Mouse (Mus musculus) lung, embryonic 15.5 days (tissue): ENCODE measurements around the gene Bola1. TPM values are rescaled to one million over a fixed set of nuclear protein-coding genes. Genes with fewer than 3 reads are reported as not detected.
A peak's percentile ranks its signal among the peaks of the same experiment; 100 is the strongest.
"Not testable (repeated sequence)": the region's sequence is repeated elsewhere in the genome, so short reads cannot be mapped to it uniquely, and the experiment has no call there.

ENCODE experiments used
- ATAC-seq: fragments of 200-750 bp; cut with Nextera tagmentation; 2 replicates; pipeline ENCODE4 v1.8.0; 2017; ENCODE audit warnings: moderate number of reproducible peaks, borderline replicate concordance; ENCODE audit not compliant: low FRiP score, low TSS enrichment; ENCODE audit errors: extremely low read depth
- H3K27ac ChIP-seq: fragments of 300-500 bp; sonication (generic); 2 replicates; pipeline ENCODE4 v1.5.1; 2015; ENCODE audit warnings: moderate library complexity, mild to moderate bottlenecking, inconsistent platforms
- H3K27me3 ChIP-seq: fragments of 300-500 bp; sonication (generic); 2 replicates; pipeline ENCODE4 v1.6.1; 2015; ENCODE audit warnings: inconsistent platforms
- H3K36me3 ChIP-seq: fragments of 300-500 bp; sonication (generic); 2 replicates; pipeline ENCODE4 v1.6.1; 2015; ENCODE audit warnings: inconsistent platforms
- H3K4me1 ChIP-seq: fragments of 300-500 bp; sonication (generic); 2 replicates; pipeline ENCODE4 v1.6.1; 2015; ENCODE audit warnings: inconsistent platforms
- H3K4me2 ChIP-seq: fragments of 300-500 bp; sonication (generic); 2 replicates; pipeline ENCODE4 v1.6.1; 2015; ENCODE audit warnings: inconsistent platforms, mild to moderate bottlenecking, moderate library complexity
- H3K4me3 ChIP-seq: fragments of 300-500 bp; sonication (generic); 2 replicates; pipeline ENCODE4 v1.5.1; 2015; ENCODE audit warnings: mild to moderate bottlenecking, inconsistent platforms
- H3K9ac ChIP-seq: fragments of 300-500 bp; sonication (generic); 2 replicates; pipeline ENCODE4 v1.6.1; 2015; ENCODE audit warnings: inconsistent platforms
- H3K9me3 ChIP-seq: fragments of 300-500 bp; sonication (generic); 2 replicates; pipeline ENCODE4 v1.6.1; 2016; ENCODE audit warnings: inconsistent platforms
- WGBS: fragments of 180-500 bp; shearing (Covaris S2); methylation state at CpG from one replicate; pipeline ENCODE4 v1.1.7; 2015; 5-methylcytosine and 5-hydroxymethylcytosine counted together
- polyA plus RNA-seq: library from polyadenylated mRNA; unstranded; fragments of >200 nt; fragmentation: Nextera tagmentation; extraction: Ambion mirVana; gene quantifications from 2 replicates; pipeline ENCODE4 v1.2.1, GENCODE M21; 2015

Gene Bola1
- polyA plus RNA-seq, 1 experiment from 2014 or later = 56.8 TPM

- no peak overlapping the region for H3K4me2 ChIP-seq
- no peaks in the 10 kb centered on the region for H3K27me3 ChIP-seq
- peaks cover 24% of the 10 kb centered on the region for H3K4me1 ChIP-seq
- no peak for ATAC-seq
- 37% methylated on average over 2 of the region's 2 CpGs for WGBS
- H3K27ac ChIP-seq = no peak overlapping the region
- no peak overlapping the region for H3K9ac ChIP-seq
- H3K4me3 ChIP-seq = no peak overlapping the region
- H3K36me3 ChIP-seq = no peaks in the 10 kb centered on the region
- no peaks in the 10 kb centered on the region for H3K9me3 ChIP-seq
Observed at GRCm38 (mm10) chr3:96231758-96232120, 12.2 kb upstream of the Bola1 start.

GRCm38 (mm10) chr3:96230910-96231757, 11.6 kb upstream of the Bola1 start:
- ATAC-seq = no peak
- 57% methylated on average over 4 of the region's 4 CpGs for WGBS

GRCm38 (mm10) chr3:96230404-96230803, 10.9 kb upstream of the Bola1 start:
- no peaks in the 10 kb centered on the region for H3K9me3 ChIP-seq
- no peaks in the 10 kb centered on the region for H3K27me3 ChIP-seq
- ATAC-seq = no peak
- H3K9ac ChIP-seq = no peak overlapping the region
- no peak overlapping the region for H3K4me2 ChIP-seq
- H3K27ac ChIP-seq = no peak overlapping the region
- 62% methylated on average over 2 of the region's 2 CpGs for WGBS
- no peaks in the 10 kb centered on the region for H3K36me3 ChIP-seq
- H3K4me3 ChIP-seq = no peak overlapping the region
- H3K4me1 ChIP-seq = peaks cover 16% of the 10 kb centered on the region; the same call in 1 of the 2 replicates

More at GRCm38 (mm10) chr3:96230910-96231757, 11.6 kb upstream of the Bola1 start:
- Histone ChIP-seq H3K4me1 (peaks cover 19% of the 10 kb centered on the region), H3K9ac (no peak overlapping the region), H3K36me3 (no peaks in the 10 kb centered on the region), H3K27ac (no peak overlapping the region), H3K4me2 (no peak overlapping the region), H3K4me3 (no peak overlapping the region), H3K27me3 (no peaks in the 10 kb centered on the region), H3K9me3 (no peaks in the 10 kb centered on the region)

- WGBS = 49% methylated on average over 2 of the region's 2 CpGs
- H3K9ac ChIP-seq = no peak overlapping the region
Observed at GRCm38 (mm10) chr3:96228828-96229227, 9.3 kb upstream of the Bola1 start.

GRCm38 (mm10) chr3:96226695-96227648, 7.5 kb upstream of the Bola1 start:
- H3K27me3 ChIP-seq = no peaks in the 10 kb centered on the region
- no peaks in the 10 kb centered on the region for H3K9me3 ChIP-seq
- H3K36me3 ChIP-seq = no peaks in the 10 kb centered on the region
- no peak overlapping the region for H3K4me3 ChIP-seq
- no peak overlapping the region for H3K9ac ChIP-seq
- H3K27ac ChIP-seq = no peak overlapping the region
- 46% methylated on average over 8 of the region's 8 CpGs for WGBS
- H3K4me1 ChIP-seq = peaks cover 26% of the 10 kb centered on the region
- H3K4me2 ChIP-seq = no peak overlapping the region
- 0 out of 2 replicates have a peak, but pooled peaks have one; percentile 21 for ATAC-seq

More at GRCm38 (mm10) chr3:96228828-96229227, 9.3 kb upstream of the Bola1 start:
- H3K9me3 ChIP-seq = no peaks in the 10 kb centered on the region
- H3K4me3 ChIP-seq = no peak overlapping the region
- H3K4me2 ChIP-seq = no peak overlapping the region
- H3K36me3 ChIP-seq = no peaks in the 10 kb centered on the region
- ATAC-seq = no peak
- H3K27me3 ChIP-seq = no peaks in the 10 kb centered on the region
- H3K27ac ChIP-seq = no peak overlapping the region
- H3K4me1 ChIP-seq = peaks cover 16% of the 10 kb centered on the region; the same call in 1 of the 2 replicates

GRCm38 (mm10) chr3:96225421-96225820, 5.9 kb upstream of the Bola1 start:
- H3K27ac ChIP-seq = no peak overlapping the region
- H3K4me2 ChIP-seq = no peak overlapping the region

GRCm38 (mm10) chr3:96222774-96223173, 3.3 kb upstream of the Bola1 start:
- no peak for ATAC-seq
- Histone ChIP-seq H3K9ac (no peak overlapping the region), H3K4me1 (peaks cover 37% of the 10 kb centered on the region), H3K9me3 (no peaks in the 10 kb centered on the region), H3K4me2 (peak overlapping the region; percentile 89), H3K36me3 (no peaks in the 10 kb centered on the region), H3K4me3 (no peak overlapping the region), H3K27me3 (no peaks in the 10 kb centered on the region), H3K27ac (no peak overlapping the region)
- 91% methylated on average over 4 of the region's 4 CpGs for WGBS

More at GRCm38 (mm10) chr3:96225421-96225820, 5.9 kb upstream of the Bola1 start:
- no peaks in the 10 kb centered on the region for H3K9me3 ChIP-seq
- H3K4me1 ChIP-seq = peaks cover 28% of the 10 kb centered on the region
- no peaks in the 10 kb centered on the region for H3K27me3 ChIP-seq
- ATAC-seq = no peak
- no peaks in the 10 kb centered on the region for H3K36me3 ChIP-seq
- no peak overlapping the region for H3K9ac ChIP-seq
- H3K4me3 ChIP-seq = no peak overlapping the region
- WGBS = 46% methylated on average over 2 of the region's 2 CpGs

GRCm38 (mm10) chr3:96221640-96222038, 2.1 kb upstream of the Bola1 start:
- H3K4me1 ChIP-seq = peaks cover 27% of the 10 kb centered on the region
- peak overlapping the region; percentile 55 for H3K4me3 ChIP-seq
- no peak for ATAC-seq
- H3K9ac ChIP-seq = peak overlapping the region; percentile 55
- no peaks in the 10 kb centered on the region for H3K27me3 ChIP-seq
- peak overlapping the region; percentile 97 for H3K27ac ChIP-seq
- 19% methylated on average over 9 of the region's 9 CpGs for WGBS
- H3K9me3 ChIP-seq = no peaks in the 10 kb centered on the region
- no peaks in the 10 kb centered on the region for H3K36me3 ChIP-seq
- peak overlapping the region; percentile 89 for H3K4me2 ChIP-seq

GRCm38 (mm10) chr3:96220765-96221639, 1.5 kb upstream of the Bola1 start, which contains the start of the genes Hist2h2ac and Hist2h2be:
Gene Hist2h2ac, minus strand, starts transcription at chr3:96220880.
Gene Hist2h2be, plus strand, starts transcription at chr3:96221119.
- under 1% methylated on average over 43 of the region's 43 CpGs for WGBS
- Histone ChIP-seq H3K9me3 (no peaks in the 10 kb centered on the region), H3K4me2 (peak within 1 kb of the TSS; percentile 89), H3K4me1 (peaks cover 27% of the 10 kb centered on the region), H3K27ac (peak within 1 kb of the TSS; percentile 97), H3K27me3 (no peaks in the 10 kb centered on the region), H3K36me3 (no peaks in the 10 kb centered on the region), H3K4me3 (peak within 1 kb of the TSS; percentile 55), H3K9ac (peak within 1 kb of the TSS; percentile 90)
- peak; percentile 93 for ATAC-seq

- WGBS = under 1% methylated on average over 44 of the region's 47 CpGs
- not testable (repeated sequence) for ATAC-seq
Observed at GRCm38 (mm10) chr3:96220131-96220764, 739 bp upstream of the Bola1 start.

More at GRCm38 (mm10) chr3:96220131-96220764, 739 bp upstream of the Bola1 start:
- peak overlapping the region; percentile 97 for H3K27ac ChIP-seq
- peak overlapping the region; percentile 90 for H3K9ac ChIP-seq
- H3K36me3 ChIP-seq, H3K9me3 ChIP-seq, H3K27me3 ChIP-seq: not testable (repeated sequence)
- peak overlapping the region; percentile 89 for H3K4me2 ChIP-seq
- H3K4me1 ChIP-seq = peaks cover 27% of the 10 kb centered on the region
- peak overlapping the region; percentile 55 for H3K4me3 ChIP-seq
